9 mouse cellular contexts compared by ENCODE assay signal in the genomic region with DNA sequence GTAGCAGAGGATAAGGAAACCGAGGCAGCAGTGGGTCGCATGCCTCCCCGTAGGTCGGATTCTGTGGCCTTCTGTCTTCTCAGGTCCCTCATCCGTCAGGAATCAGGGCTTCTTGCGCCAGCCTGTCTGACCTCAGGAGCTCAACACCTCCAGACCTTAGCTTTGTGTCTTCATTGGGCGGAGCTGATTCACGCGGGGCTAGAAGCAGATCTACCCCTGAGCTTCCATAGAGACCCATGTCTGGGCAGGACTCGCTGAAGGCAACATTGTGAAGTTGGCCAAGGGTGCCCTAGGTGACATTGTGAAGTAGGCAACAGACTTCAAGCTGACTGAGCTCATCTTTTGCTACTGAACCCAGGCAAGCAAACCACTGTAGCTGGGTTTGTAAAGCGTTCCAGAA. TPM values are rescaled to one million over a fixed set of nuclear protein-coding genes. Genes with fewer than 3 reads are reported as not detected.
A peak's percentile ranks its signal among the peaks of the same experiment; 100 is the strongest.
DNase-seq lines count a peak whose midpoint lies in the region; ATAC-seq lines count a peak whose summit lies in the region.
"Had no signal": no experiment of that assay in that cellular context is flagged by ENCODE, and none has a peak within 500 bp of the region (broad histone marks: within the 10 kb centered on the region; RNA-seq: fewer than 3 reads in every experiment).

No protein-coding gene starts in this region.

- no peak for DNase-seq in kidney, postnatal 14 days
- no peak for DNase-seq in embryonic facial prominence, embryonic 10.5 days (ENCODE audit: low spot score)
- no peak for DNase-seq in adrenal gland, postnatal 25 days
- no peak for DNase-seq in B cell, adult 2 months
- no peak for DNase-seq in testis, postnatal 10 days (ENCODE audit: low spot score)
- DNase-seq: layer of hippocampus, postnatal 36 days had no signal

- H3K9ac ChIP-seq in kidney, embryonic 15.5 days = peak overlapping the region; percentile 42; the same call in 1 of the 2 replicates
- H3K9ac ChIP-seq in hindbrain, embryonic 13.5 days = no peak overlapping the region

- H3K36me3 ChIP-seq in kidney, embryonic 15.5 days = no peaks in the 10 kb centered on the region
- no peaks in the 10 kb centered on the region for H3K36me3 ChIP-seq in embryonic facial prominence, embryonic 10.5 days (replicated peaks)
- no peaks in the 10 kb centered on the region for H3K36me3 ChIP-seq in hindbrain, embryonic 13.5 days
- H3K36me3 ChIP-seq in megakaryocyte, embryonic 14.5 days (replicated peaks; ENCODE audit: low read length) = no peaks in the 10 kb centered on the region

- no peak for ATAC-seq in kidney, embryonic 15.5 days (replicated peaks; ENCODE audit: low FRiP score)
- ATAC-seq in hindbrain, embryonic 13.5 days (ENCODE audit: low FRiP score) = no peak

- peak overlapping the region; percentile 43 for H3K4me3 ChIP-seq in kidney, embryonic 15.5 days (replicated peaks)
- peak overlapping the region; percentile 62 for H3K4me3 ChIP-seq in embryonic facial prominence, embryonic 10.5 days
- H3K4me3 ChIP-seq in hindbrain, embryonic 13.5 days = peak overlapping the region; percentile 32; the same call in 1 of the 2 replicates
- peak overlapping the region; percentile 87 for H3K4me3 ChIP-seq in megakaryocyte, embryonic 14.5 days (replicated peaks)

- peak overlapping the region; percentile 76 for H3K4me2 ChIP-seq in kidney, embryonic 15.5 days
- peak overlapping the region; percentile 47 for H3K4me2 ChIP-seq in hindbrain, embryonic 13.5 days

- H3K27ac ChIP-seq in kidney, embryonic 15.5 days = no peak overlapping the region
- H3K27ac ChIP-seq in embryonic facial prominence, embryonic 10.5 days (replicated peaks) = no peak overlapping the region
- no peak overlapping the region for H3K27ac ChIP-seq in hindbrain, embryonic 13.5 days

- H3K9me3 ChIP-seq in kidney, embryonic 15.5 days (replicated peaks) = no peaks in the 10 kb centered on the region
- no peaks in the 10 kb centered on the region for H3K9me3 ChIP-seq in embryonic facial prominence, embryonic 10.5 days
- no peaks in the 10 kb centered on the region for H3K9me3 ChIP-seq in hindbrain, embryonic 13.5 days
- H3K9me3 ChIP-seq in megakaryocyte, embryonic 14.5 days = peaks cover 17% of the 10 kb centered on the region

- peaks cover 44% of the 10 kb centered on the region for H3K27me3 ChIP-seq in kidney, embryonic 15.5 days
- H3K27me3 ChIP-seq in embryonic facial prominence, embryonic 10.5 days (replicated peaks; ENCODE audit: low read depth, poor library complexity, severe bottlenecking) = peaks cover 48% of the 10 kb centered on the region
- peaks cover 34% of the 10 kb centered on the region for H3K27me3 ChIP-seq in hindbrain, embryonic 13.5 days
- H3K27me3 ChIP-seq in megakaryocyte, embryonic 14.5 days (replicated peaks) = peaks cover 50% of the 10 kb centered on the region

- peaks cover 13% of the 10 kb centered on the region for H3K4me1 ChIP-seq in kidney, embryonic 15.5 days
- H3K4me1 ChIP-seq in embryonic facial prominence, embryonic 10.5 days = peaks cover 10% of the 10 kb centered on the region
- peaks cover 9% of the 10 kb centered on the region for H3K4me1 ChIP-seq in hindbrain, embryonic 13.5 days (replicated peaks)
- H3K4me1 ChIP-seq in megakaryocyte, embryonic 14.5 days = peaks cover 7% of the 10 kb centered on the region; the same call in 1 of the 2 replicates

- WGBS in kidney, embryonic 15.5 days = 28% methylated on average over 11 of the region's 11 CpGs
- WGBS in embryonic facial prominence, embryonic 10.5 days = 17% methylated on average over 11 of the region's 11 CpGs
- 28% methylated on average over 11 of the region's 11 CpGs for WGBS in hindbrain, embryonic 13.5 days

RNA-seq across cellular contexts. Expression of a gene that starts 0.3 kb away (rescaled TPM):
- polyA plus RNA-seq in kidney, embryonic 15.5 days (2015; fragmentation: Nextera tagmentation; extraction: Ambion mirVana) = 4.8 and 5.2 TPM in 2 replicates
- 1.9 and 2.6 TPM in 2 replicates for polyA plus RNA-seq in embryonic facial prominence, embryonic 10.5 days (2016; fragmentation: Nextera tagmentation; extraction: Ambion mirVana)
- 1.4 and 1.8 TPM in 2 replicates for polyA plus RNA-seq in hindbrain, embryonic 13.5 days (2015; fragmentation: Nextera tagmentation; extraction: Ambion mirVana)
- 1.1 and 9.9 TPM in 2 replicates for polyA plus RNA-seq in megakaryocyte, embryonic 14.5 days (2012; ENCODE audit: insufficient read depth, low replicate concordance)
- 27.3 and 36.0 TPM in 2 replicates for total RNA-seq in adrenal gland, postnatal 25 days (2021)

Comparison
In these comparisons a context has a peak if more than half of its experiments do, and no peak if none do; other contexts are left out.
1. H3K4me3 ChIP-seq: peak in every context shown above with its lines; median percentile 87 in megakaryocyte, embryonic 14.5 days; 62 in embryonic facial prominence, embryonic 10.5 days; 43 in kidney, embryonic 15.5 days; 32 in hindbrain, embryonic 13.5 days.